Mouse (Mus musculus) bone marrow, adult 2 months (tissue): Measurements from ENCODE around the gene Olfr782.

Source experiments
- CTCF ChIP-seq: fragments of 200-500 bp; IDR thresholded peaks from 2 replicates; pipeline ENCODE4 v1.5.1; 2011; ENCODE audit warnings: low read length, control low read depth; ENCODE audit not compliant: control insufficient read depth, insufficient read depth
- POLR2A ChIP-seq: fragments of 200-500 bp; IDR thresholded peaks from 2 replicates; pipeline ENCODE4 v1.6.1; 2011; ENCODE audit warnings: low read depth, mild to moderate bottlenecking, control low read depth, low read length, borderline replicate concordance; ENCODE audit not compliant: control insufficient read depth

- TF ChIP-seq POLR2A (no peak), CTCF (no peak)
Observed at GRCm38 (mm10) chr10:129400892-129401291, 52.2 kb downstream of the Olfr782 start.
